Mouse (Mus musculus) left cerebral cortex, adult 2 months (tissue): ENCODE data around the gene Polr2a. TPM values are rescaled to one million over a fixed set of nuclear protein-coding genes. Genes with fewer than 3 reads are reported as not detected.
"Not testable (repeated sequence)": the region's sequence is repeated elsewhere in the genome, so short reads cannot be mapped to it uniquely, and the experiment has no call there.

Experiments
- DNase-seq, 2 experiments: peaks; one replicate each; pipeline ENCODE4 v3.0.0; 2021 to 2022; ENCODE audit warnings: low spot score in 2 of 2, mixed read lengths in 1 of 2; ENCODE audit errors: extremely low spot score in 1 of 2
- H3K27ac ChIP-seq: fragments of 200-600 bp; 2 replicates; pipeline ENCODE4 v1.8.1; 2022
- H3K4me3 ChIP-seq: fragments of 200-600 bp; 2 replicates; pipeline ENCODE4 v1.8.1; 2022
- CTCF ChIP-seq: fragments of 200-600 bp; IDR thresholded peaks from 2 replicates; pipeline ENCODE4 v1.8.1; 2022; ENCODE audit warnings: antibody characterized with exemption, mild to moderate bottlenecking, moderate library complexity
- intact Hi-C: fragments of 180-260 bp; cut with DNase I; formaldehyde crosslinking; loops from one replicate; pipeline ENCODE4 v1.15.1; 2025
- total RNA-seq, 2 experiments: library from RNA; stranded (reverse); gene quantifications; 2 replicates each; pipeline ENCODE4 v1.2.3; 2021

The Polr2a gene
- total RNA-seq, 2 experiments from 2014 or later: 55.1 to 56.6 TPM

DNA sequence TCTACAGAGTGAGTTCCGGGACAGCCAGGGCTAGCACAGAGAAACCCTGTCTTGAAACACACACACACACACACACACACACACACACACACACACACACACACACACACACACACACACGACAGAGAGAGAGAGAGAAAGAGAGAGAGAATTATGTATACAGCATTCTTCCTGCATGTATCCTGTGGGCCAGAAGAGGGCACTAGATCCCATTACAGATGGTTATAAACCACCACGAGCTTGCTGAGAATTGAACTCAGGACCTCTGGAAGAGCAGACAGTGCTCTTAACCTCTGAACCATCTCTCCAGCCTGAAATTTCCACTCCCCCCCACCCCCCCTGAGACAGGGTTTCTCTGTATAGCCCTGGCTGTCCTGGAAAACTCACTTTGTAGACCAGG, 27.0 kb downstream of the Polr2a start:
- TF ChIP-seq CTCF: peak; percentile 2; the same call in 1 of the 2 replicates
- H3K27ac ChIP-seq, H3K4me3 ChIP-seq, DNase-seq, intact Hi-C loops: not testable (repeated sequence)

DNA sequence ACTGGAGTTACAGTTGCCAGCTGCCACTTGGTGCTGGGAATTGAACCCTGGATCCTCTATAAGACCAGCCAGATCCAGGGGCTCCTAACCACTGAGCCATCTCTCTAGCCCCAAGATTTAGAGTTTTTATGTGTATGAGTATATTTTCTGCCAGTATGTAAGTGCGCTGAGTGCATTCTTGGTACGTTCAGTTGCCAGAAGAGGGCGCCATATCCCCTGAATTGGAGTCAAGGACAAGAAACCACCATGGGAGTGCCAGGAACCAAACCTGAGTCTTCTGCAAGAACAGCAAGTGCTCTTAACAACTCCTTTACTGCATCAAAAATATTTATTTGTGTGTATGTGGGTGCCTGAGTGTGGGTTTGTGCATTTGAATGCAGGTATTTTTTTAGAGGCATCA, 29.4 kb downstream of the Polr2a start:
- no peak for DNase-seq
- intact Hi-C loops: no loop called here
- H3K4me3 ChIP-seq: no peak overlapping the region
- no peak overlapping the region for H3K27ac ChIP-seq
- TF ChIP-seq CTCF: peak; percentile 55

DNA sequence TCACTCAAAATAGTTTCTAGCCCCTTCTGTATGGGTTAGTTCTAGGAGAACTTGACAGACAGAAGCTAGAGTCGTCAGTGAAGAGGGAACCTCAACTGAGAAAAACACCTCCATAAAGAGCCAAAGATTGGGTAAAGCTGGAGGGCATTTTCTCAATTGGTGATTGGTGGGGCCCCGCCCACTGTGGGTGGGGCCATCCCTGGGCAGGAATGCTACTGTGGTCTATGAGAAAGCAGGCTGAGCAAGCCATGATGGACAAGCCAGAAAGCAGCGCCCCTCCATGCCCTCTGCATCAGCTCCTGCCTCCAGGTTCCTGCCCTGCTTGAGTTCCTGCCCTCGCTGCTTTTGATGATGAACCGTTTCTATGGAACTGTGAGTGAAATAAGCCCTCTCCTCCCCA, 32.5 kb downstream of the Polr2a start:
- intact Hi-C loops: no loop called here
- TF ChIP-seq CTCF: no peak
- H3K27ac ChIP-seq: no peak overlapping the region
- no peak overlapping the region for H3K4me3 ChIP-seq
- no peak for DNase-seq

DNA sequence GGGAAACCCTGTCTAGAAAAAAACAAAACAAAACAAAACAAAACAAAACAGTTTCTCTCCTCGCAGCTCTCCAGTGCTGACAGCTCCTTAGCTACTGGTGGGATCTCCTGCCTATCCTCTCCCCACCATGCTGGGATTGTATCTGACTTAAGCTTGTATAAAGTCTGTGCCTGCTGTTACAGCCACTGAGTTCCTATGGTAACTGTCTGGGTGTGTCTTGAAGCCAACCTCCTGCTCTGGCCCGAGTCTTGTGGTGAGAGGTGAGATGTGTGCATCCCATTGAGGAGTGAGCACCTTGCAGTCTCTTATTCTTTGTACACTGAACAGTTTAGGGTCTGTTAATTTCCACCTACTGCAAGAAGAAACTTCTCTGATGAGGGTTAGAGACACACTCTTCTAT, 35.4 kb downstream of the Polr2a start:
- no peak overlapping the region for H3K27ac ChIP-seq
- DNase-seq: no peak
- intact Hi-C loops: no loop called here
- TF ChIP-seq CTCF: no peak
- no peak overlapping the region for H3K4me3 ChIP-seq

DNA sequence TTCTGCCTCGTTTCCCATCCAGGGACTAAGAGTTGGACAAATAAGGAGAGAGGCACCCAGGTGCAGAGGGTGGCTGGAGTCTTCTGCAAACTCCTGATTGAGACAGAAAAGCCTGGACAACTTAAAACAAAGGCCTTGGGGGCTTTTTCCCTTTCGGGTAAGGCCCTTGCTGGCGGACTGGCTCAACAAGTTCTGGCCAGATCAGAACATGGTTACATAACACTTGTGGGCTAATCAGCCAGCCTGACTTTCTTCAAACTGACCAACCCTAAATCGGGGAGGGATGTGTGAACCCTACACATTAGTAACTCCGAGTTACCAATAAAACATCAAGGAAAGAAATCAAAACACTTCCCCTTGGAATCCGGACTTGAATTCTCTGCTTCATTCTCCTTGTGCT, 37.6 kb downstream of the Polr2a start:
- TF ChIP-seq CTCF: no peak
- Histone ChIP-seq H3K27ac (no peak overlapping the region), H3K4me3 (no peak overlapping the region)
- no peak for DNase-seq
- intact Hi-C loops: no loop called here

DNA sequence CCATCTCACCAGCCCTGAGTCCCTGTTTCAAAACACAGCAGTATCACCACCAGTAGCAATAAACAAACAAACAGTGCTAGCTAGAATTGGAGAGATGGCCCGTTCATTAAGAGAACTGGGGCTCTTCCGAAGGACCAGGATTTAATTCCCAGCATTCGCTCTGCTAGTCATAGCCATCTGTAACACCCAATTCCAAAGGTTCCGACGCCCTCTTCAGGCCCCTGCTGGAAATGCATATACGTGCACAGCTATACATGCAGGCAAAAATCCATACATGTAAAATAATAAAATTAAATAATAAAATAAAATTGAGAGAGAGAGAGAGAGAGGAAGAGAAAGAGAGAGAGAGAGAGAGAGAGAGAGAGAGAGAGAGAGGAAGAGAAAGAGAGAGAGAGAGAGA, 39.0 kb downstream of the Polr2a start:
- intact Hi-C loops: no loop called here
- TF ChIP-seq CTCF: no peak; the same call in 1 of the 2 replicates
- no peak overlapping the region for H3K4me3 ChIP-seq

DNA sequence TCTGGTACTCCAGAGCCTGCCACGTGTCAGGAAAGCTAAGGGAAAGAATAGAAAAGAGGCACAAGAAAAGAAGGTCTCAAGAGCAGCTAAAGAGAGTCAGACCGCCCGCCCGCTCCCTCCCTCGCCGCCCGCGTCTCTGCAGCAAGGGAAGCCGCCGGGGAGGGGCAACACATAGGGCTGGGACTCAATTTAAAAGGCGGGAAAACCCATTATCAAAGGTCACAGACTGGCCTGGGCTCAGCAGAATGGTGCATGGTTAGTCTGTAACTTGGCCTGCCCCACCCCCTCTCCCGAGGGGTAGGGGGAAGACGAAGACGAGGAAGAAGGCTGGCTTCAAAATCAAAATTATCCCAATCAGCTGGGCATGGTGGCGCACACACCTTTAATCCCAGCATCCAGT, 39.8 kb downstream of the Polr2a start:
- no peak for DNase-seq
- TF ChIP-seq CTCF: no peak
- H3K27ac ChIP-seq: no peak overlapping the region
- H3K4me3 ChIP-seq: no peak overlapping the region
- intact Hi-C loops: no loop called here

More for the DNA sequence above, 39.0 kb downstream of the Polr2a start:
- no peak for DNase-seq
- no peak overlapping the region for H3K27ac ChIP-seq

DNA sequence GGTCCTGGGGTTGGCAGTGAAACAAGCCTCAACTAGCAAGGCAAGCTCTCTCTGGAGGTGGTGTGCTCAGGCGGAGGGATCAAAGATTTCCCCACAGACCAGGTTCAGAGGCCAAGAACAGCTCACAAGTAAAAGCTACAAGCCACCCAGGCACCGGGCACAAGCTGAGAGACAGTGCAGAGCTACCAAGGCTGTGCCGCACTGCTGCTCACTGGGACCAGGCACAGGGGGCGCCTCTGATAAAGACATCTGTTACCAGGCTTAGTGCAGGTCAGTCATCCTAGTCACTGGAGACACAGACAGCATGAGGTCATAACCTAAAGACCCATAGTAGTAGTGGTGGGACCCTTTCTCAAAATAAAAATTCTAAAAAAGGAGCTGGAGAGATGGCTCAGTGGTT, 41.5 kb downstream of the Polr2a start:
- H3K27ac ChIP-seq: no peak overlapping the region
- H3K4me3 ChIP-seq: no peak overlapping the region
- TF ChIP-seq CTCF: no peak; the same call in 1 of the 2 replicates
- intact Hi-C loops: no loop called here
- DNase-seq: no peak

DNA sequence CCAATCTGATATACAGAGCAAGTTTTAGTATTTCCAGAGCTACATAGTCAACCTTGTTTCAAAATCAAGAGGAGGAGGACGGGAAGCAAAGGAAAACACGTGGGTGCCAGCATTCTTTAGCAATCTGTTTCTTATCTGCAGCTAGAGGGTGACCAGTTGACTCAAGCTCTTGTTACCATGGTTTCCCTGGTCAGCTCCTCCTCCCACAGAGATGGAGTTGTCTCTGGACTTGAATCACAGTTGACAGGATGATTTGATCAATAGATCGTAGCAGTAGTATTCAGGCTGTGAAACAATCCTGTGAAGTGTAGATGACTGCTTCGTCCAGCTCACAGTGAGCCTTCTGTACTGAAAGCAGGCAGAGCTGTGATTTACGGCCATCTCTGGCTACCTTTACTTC, 42.5 kb downstream of the Polr2a start:
- Histone ChIP-seq H3K4me3 (no peak overlapping the region), H3K27ac (no peak overlapping the region; the same call in 1 of the 2 replicates)
- no peak for DNase-seq
- intact Hi-C loops: loop anchor here (2.0 kb wide), 1 partner anchor 33 kb away; the partner anchor contains the start of gene Senp3
- TF ChIP-seq CTCF: no peak

DNA sequence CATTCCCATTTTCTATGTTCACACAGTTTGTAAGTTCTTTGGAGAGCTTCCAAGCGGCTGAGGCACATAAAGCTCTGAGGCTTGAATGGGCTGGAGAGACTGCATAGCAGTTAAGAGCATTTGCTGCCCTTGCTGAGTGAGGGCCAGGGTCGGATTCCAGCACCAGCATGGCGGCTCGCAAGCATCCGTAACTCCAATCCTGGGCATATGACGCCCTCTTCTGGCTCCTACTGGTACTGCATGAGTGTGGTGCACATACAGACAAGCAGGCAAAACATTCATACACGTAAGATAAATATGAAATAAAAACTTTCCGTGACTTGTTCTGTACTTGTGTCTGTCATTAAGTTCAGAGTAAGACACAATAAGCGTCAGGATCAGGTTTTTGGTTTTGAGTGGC, 43.0 kb downstream of the Polr2a start:
- intact Hi-C loops: loop anchor here (2.0 kb wide), 1 partner anchor 33 kb away; the partner anchor contains the start of gene Senp3

DNA sequence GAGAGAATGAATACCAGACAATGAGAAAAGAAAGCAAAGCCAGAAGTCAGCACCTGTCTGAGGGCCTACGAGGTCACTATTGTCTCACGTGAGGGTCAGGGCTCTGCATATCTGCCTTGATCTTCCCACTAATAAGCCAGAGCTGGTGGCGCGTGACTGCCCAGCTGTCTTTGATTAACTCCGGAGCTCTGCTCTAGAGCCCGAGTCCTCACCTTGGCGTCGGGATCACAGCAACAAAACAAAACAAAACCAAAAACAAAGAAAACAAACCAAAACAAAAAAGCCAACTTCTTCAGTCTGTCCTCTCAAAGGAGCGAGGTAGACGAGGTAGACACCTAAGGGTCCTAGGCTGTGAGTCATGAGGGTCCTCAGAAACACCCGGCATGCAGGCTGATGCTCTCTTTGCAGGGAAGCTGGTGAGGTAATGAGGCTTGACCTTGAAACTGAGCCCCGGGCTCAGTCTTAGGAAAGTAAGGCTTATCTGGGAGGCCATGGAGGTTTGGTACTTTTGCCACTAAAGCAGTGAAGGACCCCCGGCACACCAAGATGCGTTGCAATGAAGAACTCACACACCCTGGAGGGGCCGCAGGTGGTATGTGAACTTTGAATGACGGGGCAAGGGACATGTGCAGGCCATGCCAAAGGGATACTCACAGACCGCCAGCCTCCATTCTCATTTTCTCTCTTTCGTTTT, 43.7 kb downstream of the Polr2a start:
- intact Hi-C loops: loop anchor here (2.0 kb wide), 1 partner anchor 32 kb away; the partner anchor contains the start of gene Senp3

More for the DNA sequence above, 43.0 kb downstream of the Polr2a start:
- Histone ChIP-seq H3K27ac (no peak overlapping the region), H3K4me3 (no peak overlapping the region)
- DNase-seq: peak in 1 of 2 experiments; percentile 25
- peak; percentile 57 for TF ChIP-seq CTCF

DNA sequence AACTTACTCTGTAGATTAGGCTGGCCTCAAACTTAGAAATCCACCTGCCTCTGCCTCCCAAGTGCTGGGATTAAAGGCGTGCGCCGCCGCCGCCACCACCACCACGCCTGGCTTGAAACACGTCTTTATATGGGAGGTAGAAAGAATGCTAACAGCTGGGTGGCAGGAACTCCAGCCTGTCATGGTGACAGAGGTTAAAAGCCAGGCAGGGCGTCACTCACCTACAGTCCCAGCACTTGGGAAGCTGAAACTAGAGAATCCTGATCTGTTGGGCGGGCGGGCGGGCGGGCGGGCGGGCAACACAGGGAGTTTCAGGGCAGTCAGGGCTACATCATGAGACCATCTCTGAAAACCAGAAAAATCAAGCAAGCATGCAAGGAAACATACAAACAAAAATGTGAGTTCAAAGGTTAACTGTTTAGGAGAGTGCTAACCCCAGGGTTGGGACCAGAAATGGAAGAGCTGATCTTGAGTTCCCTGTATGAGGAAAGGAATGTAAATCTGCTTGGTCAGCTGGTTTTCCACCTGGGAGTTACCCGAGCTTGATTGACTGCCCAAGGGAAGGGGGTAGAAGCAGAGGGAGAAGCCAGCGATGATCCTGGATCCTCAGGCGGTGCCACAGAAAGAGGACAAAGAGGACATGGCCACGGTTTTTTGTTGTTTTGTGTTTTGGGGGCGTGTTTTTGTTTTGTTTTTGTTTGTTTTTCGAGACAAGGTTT, 45.3 kb downstream of the Polr2a start:
- Histone ChIP-seq H3K4me3 (no peak overlapping the region), H3K27ac (no peak overlapping the region)
- DNase-seq: no peak
- TF ChIP-seq CTCF: no peak
- intact Hi-C loops: no loop called here

More for the DNA sequence above, 43.7 kb downstream of the Polr2a start:
- Histone ChIP-seq H3K4me3 (no peak overlapping the region), H3K27ac (no peak overlapping the region)
- TF ChIP-seq CTCF: no peak
- DNase-seq: no peak

DNA sequence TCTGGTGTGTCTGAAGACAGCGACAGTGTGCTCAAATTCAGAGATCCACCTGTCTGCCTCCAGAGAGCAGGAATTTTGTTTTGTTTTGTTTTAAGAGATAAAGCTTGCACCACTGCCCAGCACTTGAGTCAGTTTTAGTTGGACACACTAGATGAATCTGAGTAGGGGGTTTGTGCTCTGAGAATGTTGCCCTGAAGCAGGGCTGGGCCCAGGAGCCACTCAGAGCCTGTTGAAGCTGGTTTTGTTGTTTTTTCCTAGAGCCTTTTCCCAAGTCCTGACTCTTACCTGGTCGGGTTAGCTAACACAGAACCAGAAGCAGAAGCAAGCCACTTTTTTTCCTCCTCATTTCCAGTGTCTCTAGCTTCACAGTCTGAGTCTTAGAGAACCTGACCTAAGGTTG, 47.4 kb downstream of the Polr2a start:
- no peak overlapping the region for H3K4me3 ChIP-seq
- intact Hi-C loops: no loop called here
- no peak for TF ChIP-seq CTCF
- no peak overlapping the region for H3K27ac ChIP-seq
- no peak for DNase-seq
